Mouse (Mus musculus) MEL (cell line): ENCODE measurements at regions not wholly inside any gene's neighbourhood (a gene's known extent, or its start where the extent isn't known, plus 50 kb on each side); places are given as distances from the start of the nearest gene placed in this dataset.

ENCODE experiments used
- CTCF ChIP-seq, 3 experiments: IDR thresholded peaks in 2 of 3; conservative IDR thresholded peaks in 1 of 3; 2 replicates each; pipeline ENCODE4 v1.5.1; 2011 to 2012; ENCODE audit warnings: low read length in 3 of 3, low read depth in 2 of 3, mild to moderate bottlenecking in 2 of 3, improper control_type of control experiment in 1 of 3, inconsistent platforms in 1 of 3, mixed read lengths in 1 of 3, moderate library complexity in 1 of 3; ENCODE audit not compliant: control insufficient read depth in 1 of 3, insufficient read depth in 1 of 3, poor library complexity in 1 of 3, severe bottlenecking in 1 of 3
- E2F4 ChIP-seq: IDR thresholded peaks from 2 replicates; pipeline ENCODE4 v1.6.1; 2011; ENCODE audit warnings: low read depth, low read length, improper control_type of control experiment, borderline replicate concordance
- GABPA ChIP-seq: IDR thresholded peaks from 2 replicates; pipeline ENCODE4 v1.6.1; 2012; ENCODE audit warnings: low read depth, mild to moderate bottlenecking, inconsistent platforms, low read length, improper control_type of control experiment, moderate library complexity
- MAZ ChIP-seq: IDR thresholded peaks from 2 replicates; pipeline ENCODE4 v1.6.1; 2012; ENCODE audit warnings: low read depth, mild to moderate bottlenecking, inconsistent platforms, low read length, improper control_type of control experiment
- NELFE ChIP-seq: IDR thresholded peaks from 2 replicates; pipeline ENCODE4 v1.6.1; 2011; ENCODE audit warnings: low read depth, low read length, improper control_type of control experiment
- POLR2AphosphoS5 ChIP-seq: IDR thresholded peaks from 2 replicates; pipeline ENCODE4 v1.6.1; 2012; ENCODE audit warnings: low read depth, borderline replicate concordance, mild to moderate bottlenecking, inconsistent platforms, low read length, moderate library complexity, mixed read lengths
- SMC3 ChIP-seq: IDR thresholded peaks from 2 replicates; pipeline ENCODE4 v1.6.1; 2011; ENCODE audit warnings: low read depth, low read length, improper control_type of control experiment
- TCF12 ChIP-seq: IDR thresholded peaks from 2 replicates; pipeline ENCODE4 v1.6.1; 2014; ENCODE audit warnings: low read depth, mild to moderate bottlenecking, inconsistent platforms, low read length, improper control_type of control experiment, moderate library complexity
- ZNF384 ChIP-seq: IDR thresholded peaks from 2 replicates; pipeline ENCODE4 v1.6.1; 2012; ENCODE audit warnings: low read depth, mild to moderate bottlenecking, inconsistent platforms, low read length, improper control_type of control experiment

- TF ChIP-seq TCF12 (no peak), CTCF (IDR thresholded peaks at IDR 0.05 in 2 of 3, conservative IDR thresholded peaks at IDR 0.05 in 1 of 3; ENCODE audit: control insufficient read depth in 1 of 3, insufficient read depth in 1 of 3, low read depth in 2 of 3, low read length in 3 of 3, poor library complexity in 1 of 3, severe bottlenecking in 1 of 3) (peak in 1 of 3 experiments; percentile 44; a peak in 2 of 6 replicates), GABPA (no peak), SMC3 (peak; percentile 55), ZNF384 (no peak), POLR2AphosphoS5 (no peak), NELFE (no peak), MAZ (no peak), E2F4 (no peak)
These were observed 75.6 kb downstream of the Otud1 start for GRCm38 (mm10) chr2:19732922-19733859.
